Mouse (Mus musculus): ENCODE results near the gene Fbxw4. TPM values are rescaled to one million over a fixed set of nuclear protein-coding genes. Genes with fewer than 3 reads are reported as not detected.
"Not testable (repeated sequence)": the region's sequence is repeated elsewhere in the genome, so short reads cannot be mapped to it uniquely, and the experiment has no call there.

Fbxw4 gene
- polyA plus RNA-seq, 1 experiment from 2014 or later: 3.3 TPM

DNA sequence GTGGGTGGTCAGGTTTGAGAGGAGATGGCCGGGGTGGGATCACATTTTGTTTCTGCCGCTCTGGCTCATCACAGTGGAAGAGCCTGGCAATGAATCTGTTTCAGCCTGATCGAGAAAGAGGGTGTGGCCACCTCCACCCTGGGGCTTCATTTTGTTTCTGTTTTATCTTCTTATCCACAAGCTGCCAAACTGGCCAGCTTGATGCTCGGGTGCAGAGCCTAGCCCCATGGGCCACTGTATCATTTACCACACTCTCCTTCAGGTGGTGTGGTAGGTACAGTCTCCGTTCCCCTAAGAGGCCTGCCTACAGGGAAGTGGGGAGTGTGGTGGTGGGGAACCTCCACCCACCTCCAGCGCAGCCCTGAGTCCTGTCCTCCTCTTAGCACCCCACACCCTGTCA lies 87.1 kb downstream of the Fbxw4 start:
- Histone ChIP-seq H3K36me3 (peaks cover 18% of the 10 kb centered on the region), H3K27ac (no peak overlapping the region), H3K9ac (no peak overlapping the region), H3K4me2 (replicated peaks) (no peak overlapping the region), H3K4me3 (no peak overlapping the region), H3K4me1 (peaks cover 22% of the 10 kb centered on the region), H3K27me3 (peaks cover 39% of the 10 kb centered on the region), H3K9me3 (replicated peaks) (no peaks in the 10 kb centered on the region)
- 79% methylated on average over 6 of the region's 6 CpGs for WGBS
- no peak for ATAC-seq (ENCODE audit: low FRiP score)

DNA sequence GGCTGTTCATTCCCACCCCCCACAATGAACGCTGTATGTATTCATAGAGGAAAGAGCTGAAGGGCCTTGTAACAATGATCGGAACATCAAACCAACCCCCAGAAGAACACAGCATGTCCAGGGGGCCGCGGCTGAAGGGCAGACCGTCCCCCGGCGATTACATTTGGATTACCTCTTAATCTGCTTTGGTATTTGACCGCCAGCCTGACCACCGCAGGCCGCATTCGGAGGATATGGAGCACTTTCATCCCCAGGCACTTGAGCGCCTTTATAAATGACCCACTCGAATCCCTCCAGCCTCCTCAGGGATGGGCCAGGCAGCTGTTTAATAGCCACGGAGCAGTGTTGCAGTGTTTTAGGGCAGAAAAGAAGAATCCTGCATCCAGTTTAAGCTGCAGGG lies 92.7 kb downstream of the Fbxw4 start:
- Histone ChIP-seq H3K4me1 (peaks cover 17% of the 10 kb centered on the region), H3K4me2 (replicated peaks) (no peak overlapping the region), H3K27me3 (peaks cover 4% of the 10 kb centered on the region; the same call in 1 of the 2 replicates), H3K9ac (no peak overlapping the region), H3K9me3 (replicated peaks) (no peaks in the 10 kb centered on the region), H3K27ac (0 out of 2 replicates have a peak overlapping the region, but pooled peaks have one; percentile 23), H3K36me3 (peaks cover under 1% of the 10 kb centered on the region), H3K4me3 (no peak overlapping the region)
- ATAC-seq (ENCODE audit: low FRiP score): no peak
- whole genome bisulfite sequencing: 40% methylated on average over 14 of the region's 14 CpGs

DNA sequence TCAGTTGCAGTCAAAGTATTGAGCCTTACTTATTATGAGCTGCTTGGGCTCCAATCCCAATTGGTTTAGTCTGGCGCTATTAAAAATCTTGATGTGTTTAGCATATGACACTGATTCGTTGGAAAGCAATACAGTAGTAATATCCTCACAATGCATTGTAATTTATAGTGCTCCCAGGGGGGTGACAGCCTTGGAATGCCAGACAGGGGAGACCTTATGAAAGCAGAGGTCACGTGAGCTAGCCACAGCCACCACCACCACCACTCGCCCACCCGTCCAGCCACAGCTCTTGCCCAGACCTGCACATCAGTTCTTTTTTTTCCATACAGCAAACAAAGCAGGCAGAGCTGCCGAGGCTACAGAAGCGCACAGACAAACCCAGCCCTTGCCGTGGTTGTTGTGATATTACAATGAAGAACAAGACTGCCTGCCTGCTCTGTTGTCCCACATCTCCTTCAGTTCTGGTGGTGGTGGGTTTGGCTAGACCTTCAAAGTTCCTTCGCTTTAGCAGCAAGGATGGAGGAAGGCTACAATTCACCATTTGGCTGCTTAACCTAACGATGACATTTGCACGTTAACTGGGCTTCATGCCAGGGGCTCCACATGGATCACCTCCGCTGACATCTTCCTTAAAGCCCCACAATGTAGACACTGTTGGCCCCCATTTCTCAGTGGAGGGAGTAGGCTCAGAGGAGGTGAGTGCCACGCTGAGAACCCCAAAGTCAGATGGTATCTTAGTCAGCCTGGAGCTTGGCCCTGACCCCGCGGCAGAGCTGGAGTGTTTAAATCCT lies 94.0 kb downstream of the Fbxw4 start:
- no peak for ATAC-seq (ENCODE audit: low FRiP score)
- no peak overlapping the region for H3K4me2 ChIP-seq (replicated peaks)
- peaks cover 19% of the 10 kb centered on the region for H3K4me1 ChIP-seq
- peaks cover 4% of the 10 kb centered on the region; the same call in 1 of the 2 replicates for H3K27me3 ChIP-seq
- WGBS: 61% methylated on average over 15 of the region's 15 CpGs
- H3K27ac ChIP-seq: peak overlapping the region; percentile 19; the same call in 1 of the 2 replicates
- H3K36me3 ChIP-seq: no peaks in the 10 kb centered on the region; the same call in 1 of the 2 replicates
- no peak overlapping the region for H3K9ac ChIP-seq
- no peak overlapping the region for H3K4me3 ChIP-seq
- no peaks in the 10 kb centered on the region for H3K9me3 ChIP-seq (replicated peaks)

DNA sequence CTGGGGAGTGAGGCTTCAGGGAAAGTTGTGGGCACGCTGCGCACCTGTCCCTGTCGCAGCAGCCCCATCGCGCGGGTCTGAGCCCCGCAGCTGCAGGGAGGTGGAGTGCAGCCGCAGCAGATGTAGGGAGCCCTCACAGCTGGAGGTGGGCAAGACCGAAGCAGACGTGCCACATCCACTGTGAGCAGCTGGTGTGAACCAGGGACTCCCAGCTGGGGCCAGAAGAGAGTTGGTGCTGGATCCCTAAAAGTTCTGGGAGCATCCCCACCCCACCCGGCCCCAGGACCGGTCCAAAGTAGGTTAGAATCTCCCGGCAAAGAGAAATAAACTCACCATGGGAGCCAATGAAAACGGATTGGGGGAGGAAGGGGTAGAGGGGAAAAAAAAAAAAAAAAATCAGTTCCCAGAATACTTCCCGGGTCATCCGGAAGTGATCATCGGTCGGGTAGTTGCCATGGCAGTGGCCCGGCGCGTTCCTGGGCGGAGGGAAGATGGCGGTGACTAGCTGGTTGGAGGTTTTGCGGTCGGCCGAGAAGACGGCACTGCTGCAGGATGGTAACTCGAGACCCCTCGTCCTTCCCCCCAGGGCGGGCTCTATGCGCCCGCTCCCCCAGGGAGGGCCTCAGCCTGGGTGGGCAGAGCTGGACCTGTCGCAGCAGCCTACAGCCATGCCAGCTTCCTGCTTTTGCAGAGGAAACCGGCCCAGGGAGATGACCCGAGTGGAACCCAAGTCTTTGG lies 99.8 kb downstream of the Fbxw4 start, which contains the start of the genes Poll and Gm17018:
Gene Poll (minus strand): TSS at position 379 of the 738 bp plus-strand sequence.
Gene Gm17018 (plus strand): TSS at position 463 of the 738 bp plus-strand sequence.
- Histone ChIP-seq H3K9ac (peak within 1 kb of the TSS; percentile 87), H3K9me3 (replicated peaks) (no peaks in the 10 kb centered on the region), H3K27ac (peak within 1 kb of the TSS; percentile 73), H3K27me3 (no peaks in the 10 kb centered on the region), H3K4me1 (peaks cover 11% of the 10 kb centered on the region), H3K4me3 (peak within 1 kb of the TSS; percentile 72), H3K36me3 (peaks cover 11% of the 10 kb centered on the region; the same call in 1 of the 2 replicates), H3K4me2 (replicated peaks) (peak within 1 kb of the TSS; percentile 96)
- WGBS: 0% methylated on average over 34 of the region's 35 CpGs
- peak; percentile 85 for ATAC-seq (ENCODE audit: low FRiP score)

DNA sequence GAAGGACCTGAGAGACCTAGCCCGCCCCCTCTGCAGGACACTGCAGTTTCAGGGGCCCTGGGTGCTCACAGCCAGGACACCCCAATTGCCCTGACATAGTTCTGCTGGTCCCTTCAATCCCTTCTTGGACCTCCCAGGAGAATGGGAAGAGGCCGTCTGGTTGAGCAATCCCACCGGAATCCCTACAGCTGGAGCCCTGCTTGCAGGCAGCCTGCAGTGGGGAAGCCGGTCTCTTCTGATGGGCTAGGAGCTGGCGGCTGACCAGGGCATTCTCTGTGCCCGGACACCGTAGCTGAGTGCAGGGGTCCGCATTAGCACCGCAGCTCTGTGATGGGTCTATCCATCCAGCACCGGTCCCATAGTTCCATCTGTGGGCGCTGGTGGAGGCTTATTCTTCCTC lies 106.0 kb downstream of the Fbxw4 start:
- Histone ChIP-seq H3K9me3 (replicated peaks) (no peaks in the 10 kb centered on the region), H3K27ac (no peak overlapping the region), H3K36me3 (peaks cover 34% of the 10 kb centered on the region), H3K4me3 (no peak overlapping the region), H3K9ac (no peak overlapping the region), H3K4me2 (replicated peaks) (no peak overlapping the region), H3K4me1 (0 out of 2 replicates have a peak, but pooled peaks cover 4% of the 10 kb centered on the region), H3K27me3 (peaks cover 6% of the 10 kb centered on the region)
- no peak for ATAC-seq (ENCODE audit: low FRiP score)
- WGBS: 90% methylated on average over 11 of the region's 11 CpGs

DNA sequence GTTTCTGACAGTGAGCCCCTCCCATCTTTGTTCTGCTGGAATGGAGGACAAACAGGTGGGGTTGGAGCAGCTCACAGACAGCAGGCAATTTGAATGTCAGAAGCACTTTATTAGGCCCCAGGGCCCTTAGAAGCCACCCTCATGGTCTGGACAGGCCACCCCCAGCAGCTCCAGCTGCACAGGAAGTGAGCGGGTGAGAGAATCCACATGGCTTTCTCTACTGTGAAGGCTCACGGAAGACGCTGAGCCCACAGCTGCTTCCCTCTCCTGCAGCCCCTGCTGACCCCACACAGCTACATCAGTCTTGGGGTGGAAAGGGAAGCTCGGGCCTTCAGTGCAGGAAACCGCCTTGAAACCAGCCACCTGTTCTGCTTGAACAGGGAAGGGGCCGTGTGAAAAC lies 107.9 kb downstream of the Fbxw4 start:
- peaks cover 29% of the 10 kb centered on the region for H3K36me3 ChIP-seq
- no peak overlapping the region for H3K4me2 ChIP-seq (replicated peaks)
- H3K9me3 ChIP-seq (replicated peaks): no peaks in the 10 kb centered on the region
- H3K27ac ChIP-seq: no peak overlapping the region
- ATAC-seq (ENCODE audit: low FRiP score): no peak
- no peak overlapping the region for H3K9ac ChIP-seq
- peaks cover 8% of the 10 kb centered on the region; the same call in 1 of the 2 replicates for H3K4me1 ChIP-seq
- WGBS: 83% methylated on average over 6 of the region's 6 CpGs
- peaks cover 20% of the 10 kb centered on the region for H3K27me3 ChIP-seq
- H3K4me3 ChIP-seq: no peak overlapping the region

DNA sequence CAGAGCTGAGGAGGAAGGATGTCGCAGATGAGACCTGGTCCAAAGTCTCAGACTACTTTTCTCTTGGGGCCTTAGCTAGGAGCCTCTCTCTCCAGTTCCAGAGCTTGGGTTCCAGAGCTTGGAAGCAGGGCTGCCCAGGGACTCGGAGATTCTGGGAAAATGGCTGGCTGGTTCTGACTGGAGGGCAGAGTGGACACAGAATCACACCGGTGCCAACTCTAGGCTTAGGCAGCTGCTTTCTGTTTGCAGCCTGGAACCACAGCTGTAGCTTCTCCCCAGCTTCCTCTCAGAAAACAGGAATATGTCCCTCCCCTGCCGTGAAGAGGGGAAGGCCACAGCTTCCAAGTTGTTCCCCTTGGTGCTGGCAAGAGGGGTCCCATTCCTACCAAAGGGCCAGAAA lies 110.2 kb downstream of the Fbxw4 start:
- peaks cover 21% of the 10 kb centered on the region for H3K36me3 ChIP-seq
- H3K4me3 ChIP-seq: no peak overlapping the region
- H3K9me3 ChIP-seq (replicated peaks): no peaks in the 10 kb centered on the region
- no peak overlapping the region for H3K4me2 ChIP-seq (replicated peaks)
- H3K27ac ChIP-seq: no peak overlapping the region
- H3K4me1 ChIP-seq: peaks cover 8% of the 10 kb centered on the region
- peaks cover 40% of the 10 kb centered on the region for H3K27me3 ChIP-seq
- WGBS: 82% methylated on average over 4 of the region's 4 CpGs
- H3K9ac ChIP-seq: no peak overlapping the region
- no peak for ATAC-seq (ENCODE audit: low FRiP score)

DNA sequence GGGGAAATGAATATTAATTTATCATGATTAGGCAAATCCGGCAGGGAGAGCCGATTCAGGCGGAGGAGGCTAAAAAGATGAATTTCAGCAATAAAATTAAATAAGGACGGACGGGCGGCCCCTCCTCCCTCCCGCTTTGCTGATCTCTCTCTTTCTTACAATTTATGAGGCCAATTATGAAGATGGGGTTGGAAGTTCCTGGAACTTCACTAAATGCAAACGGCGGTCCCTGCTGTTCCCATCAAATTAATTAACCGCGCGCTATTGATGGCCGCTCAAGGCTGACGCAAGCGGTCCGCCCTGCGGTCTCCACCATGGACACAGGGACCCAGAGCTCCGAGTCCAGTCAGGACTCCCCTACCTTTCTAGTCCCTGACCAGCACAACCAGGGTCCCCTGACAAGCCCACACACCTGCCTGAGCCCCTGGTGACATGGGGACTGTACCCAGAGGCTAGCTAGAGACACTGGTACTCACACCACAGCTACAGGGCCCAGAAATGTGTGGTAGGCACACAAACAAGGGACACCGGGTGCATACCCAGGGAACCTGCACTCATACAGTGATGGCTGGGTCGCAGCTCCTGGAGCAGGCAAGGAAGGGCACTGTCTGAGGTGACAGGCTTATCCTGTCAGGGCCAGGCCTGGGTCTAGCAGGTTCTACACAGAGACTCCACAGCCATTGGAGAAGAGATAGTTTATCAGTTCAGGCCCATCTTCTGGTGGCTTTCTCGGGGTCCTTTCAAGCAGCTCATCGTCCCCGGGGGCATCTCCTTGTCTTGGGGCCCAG lies 110.8 kb downstream of the Fbxw4 start:
- Histone ChIP-seq H3K4me1 (peaks cover 14% of the 10 kb centered on the region), H3K27me3 (peaks cover 44% of the 10 kb centered on the region), H3K9me3 (replicated peaks) (no peaks in the 10 kb centered on the region), H3K9ac (no peak overlapping the region), H3K36me3 (peaks cover 15% of the 10 kb centered on the region), H3K4me3 (no peak overlapping the region), H3K4me2 (replicated peaks) (no peak overlapping the region), H3K27ac (no peak overlapping the region)
- no peak for ATAC-seq (ENCODE audit: low FRiP score)
- 64% methylated on average over 23 of the region's 23 CpGs for WGBS

DNA sequence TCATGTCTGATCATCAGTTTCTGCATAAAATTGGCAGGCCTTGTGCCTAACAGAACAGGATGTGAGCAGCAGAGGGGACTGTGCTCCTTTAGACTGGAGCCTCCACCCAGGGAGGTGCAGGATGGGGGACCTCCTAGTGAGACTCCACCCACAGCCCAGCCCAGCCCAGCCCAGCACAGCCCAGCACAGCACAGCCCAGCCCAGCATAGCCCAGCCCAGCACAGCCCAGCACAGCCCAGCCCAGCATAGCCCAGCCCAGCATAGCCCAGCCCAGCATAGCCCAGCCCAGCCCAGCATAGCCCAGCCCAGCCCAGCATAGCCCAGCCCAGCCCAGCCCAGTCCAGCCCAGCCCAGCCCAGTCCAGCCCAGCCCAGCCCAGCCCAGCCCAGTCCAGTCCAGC lies 111.9 kb downstream of the Fbxw4 start:
- not testable (repeated sequence) for H3K9me3 ChIP-seq (replicated peaks); H3K4me2 ChIP-seq (replicated peaks); H3K36me3 ChIP-seq; H3K27ac ChIP-seq; H3K9ac ChIP-seq; ATAC-seq (ENCODE audit: low FRiP score); H3K4me3 ChIP-seq
- peaks cover 55% of the 10 kb centered on the region for H3K27me3 ChIP-seq
- peaks cover 20% of the 10 kb centered on the region for H3K4me1 ChIP-seq

DNA sequence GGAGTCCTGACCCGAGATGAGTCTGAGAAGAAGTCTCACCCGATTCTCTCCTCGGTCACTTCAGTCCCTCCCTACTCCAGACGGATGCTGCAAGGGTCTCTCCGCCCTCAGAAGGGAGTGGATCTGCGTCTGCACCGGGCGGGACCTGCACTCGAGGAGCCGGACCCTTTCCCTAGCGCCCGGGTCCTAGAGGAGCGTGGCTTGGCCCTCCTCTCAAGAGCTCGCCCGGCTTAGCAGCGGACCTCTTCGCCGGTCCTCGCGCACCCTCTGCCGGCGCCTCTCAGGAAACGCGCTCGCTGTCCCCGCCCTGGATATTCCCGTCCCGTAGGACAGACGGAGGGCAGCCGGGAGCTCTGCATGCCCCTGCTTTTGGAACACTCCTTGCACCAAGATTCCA lies 115.2 kb downstream of the Fbxw4 start:
- H3K27me3 ChIP-seq: peaks cover 86% of the 10 kb centered on the region

DNA sequence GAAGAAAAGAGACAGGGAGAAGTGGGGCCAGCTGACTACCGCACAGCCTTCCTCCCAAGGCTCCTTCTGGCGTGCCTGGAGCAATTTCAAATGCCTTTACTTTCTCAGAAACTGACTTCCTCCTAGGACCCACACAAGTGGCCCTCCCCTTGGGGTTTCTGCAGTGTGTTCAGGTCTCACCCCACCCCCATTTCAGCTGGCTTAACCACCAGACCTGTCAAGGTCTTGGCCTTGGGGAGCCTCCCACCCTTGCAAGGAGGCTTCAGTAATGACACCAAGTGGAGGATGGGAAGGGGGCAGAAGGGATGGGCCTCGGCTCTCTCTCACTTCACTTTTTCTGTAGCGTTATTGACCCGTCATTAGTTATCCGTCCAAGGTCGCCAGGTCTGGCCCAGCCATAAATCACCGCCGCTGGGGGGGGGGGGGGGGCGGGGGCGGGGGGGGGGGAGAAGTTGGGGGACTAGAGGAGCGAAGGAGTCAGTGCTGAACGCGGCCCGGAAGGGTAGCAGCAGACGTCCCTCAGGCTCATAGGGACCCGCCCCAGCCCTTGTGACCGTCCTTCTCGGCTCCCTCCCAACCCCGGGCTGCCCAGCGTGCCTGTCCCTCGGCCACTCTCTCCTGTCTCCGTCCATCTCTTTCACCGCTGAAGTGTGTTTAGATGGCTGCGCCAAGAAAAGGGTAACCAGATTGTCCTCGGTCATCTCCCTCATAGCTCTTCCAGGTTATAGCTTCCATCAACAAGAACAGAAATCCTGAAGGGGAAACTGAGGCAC lies 115.8 kb downstream of the Fbxw4 start:
- Histone ChIP-seq H3K4me3 (peak overlapping the region; percentile 29), H3K4me1 (peaks cover 38% of the 10 kb centered on the region), H3K9ac (peak overlapping the region; percentile 45), H3K36me3 (no peaks in the 10 kb centered on the region), H3K27ac (0 out of 2 replicates have a peak overlapping the region, but pooled peaks have one; percentile 23), H3K9me3 (replicated peaks) (no peaks in the 10 kb centered on the region), H3K4me2 (replicated peaks) (peak overlapping the region; percentile 68), H3K27me3 (peaks cover 86% of the 10 kb centered on the region)
- 2% methylated on average over 20 of the region's 26 CpGs for WGBS
- no peak for ATAC-seq (ENCODE audit: low FRiP score)

More for the DNA sequence above, 115.2 kb downstream of the Fbxw4 start:
- WGBS: under 1% methylated on average over 30 of the region's 30 CpGs
- Histone ChIP-seq H3K4me3 (peak overlapping the region; percentile 29), H3K27ac (no peak overlapping the region), H3K4me2 (replicated peaks) (peak overlapping the region; percentile 68), H3K9ac (peak overlapping the region; percentile 45), H3K4me1 (peaks cover 41% of the 10 kb centered on the region), H3K9me3 (replicated peaks) (no peaks in the 10 kb centered on the region), H3K36me3 (no peaks in the 10 kb centered on the region)
- ATAC-seq (ENCODE audit: low FRiP score): peak; percentile 49

Measured in hindbrain, embryonic 12.5 days (tissue).